ENCODE assay signal across 11 mouse cellular contexts in genomic region chr15:27495981-27496401, GRCm38 (mm10). TPM values are rescaled to one million over a fixed set of nuclear protein-coding genes. Genes with fewer than 3 reads are reported as not detected.
DNase-seq lines count a peak whose midpoint lies in the region; ATAC-seq and TF ChIP-seq lines count a peak whose summit lies in the region.
"Had no signal": no experiment of that assay in that cellular context is flagged by ENCODE, and none has a peak within 500 bp of the region (broad histone marks: within the 10 kb centered on the region; RNA-seq: fewer than 3 reads in every experiment).

No protein-coding gene starts in this region.

- H3K4me2 ChIP-seq in liver, postnatal 0 days (ENCODE audit: low read depth, low read length), result 0 out of 2 replicates have a peak overlapping the region, but pooled peaks have one; percentile 59
- H3K4me2 ChIP-seq in intestine, embryonic 16.5 days (ENCODE audit: low read depth, low read length), result no peak overlapping the region

- 0 out of 2 replicates have a peak, but pooled peaks cover 1% of the 10 kb centered on the region for H3K79me2 ChIP-seq in heart, adult 2 months (replicated peaks; ENCODE audit: control insufficient read depth, insufficient read depth, low read length)

- no peak for TF ChIP-seq EP300 in heart, adult 2 months (IDR thresholded peaks at IDR 0.05; ENCODE audit: insufficient read depth, low read depth, low read length)
- no peak for TF ChIP-seq EP300 in liver, postnatal 0 days (IDR thresholded peaks at IDR 0.05; ENCODE audit: low read depth)

- no peaks in the 10 kb centered on the region for H3K9me3 ChIP-seq in hindbrain, embryonic 10.5 days
- no peaks in the 10 kb centered on the region for H3K9me3 ChIP-seq in liver, postnatal 0 days (ENCODE audit: low read length)
- no peaks in the 10 kb centered on the region for H3K9me3 ChIP-seq in intestine, embryonic 16.5 days (ENCODE audit: control insufficient read depth, low read length)

- H3K9ac ChIP-seq in heart, adult 2 months (ENCODE audit: low read depth, low read length), result no peak overlapping the region
- no peak overlapping the region for H3K9ac ChIP-seq in liver, postnatal 0 days (replicated peaks)
- H3K9ac ChIP-seq in intestine, embryonic 16.5 days (ENCODE audit: low read depth, low read length), result no peak overlapping the region

- WGBS in heart, adult 2 months, result 54% methylated on average over 5 of the region's 5 CpGs
- WGBS in hindbrain, embryonic 10.5 days, result 42% methylated on average over 5 of the region's 5 CpGs
- 58% methylated on average over 5 of the region's 5 CpGs for WGBS in liver, postnatal 0 days (ENCODE audit: insufficient replicate concordance)
- WGBS in intestine, embryonic 16.5 days, result 27% methylated on average over 5 of the region's 5 CpGs

- peaks cover 6% of the 10 kb centered on the region; the same call in 1 of the 2 replicates for H3K36me3 ChIP-seq in heart, adult 2 months (ENCODE audit: control insufficient read depth, insufficient read depth, low read length)
- no peaks in the 10 kb centered on the region for H3K36me3 ChIP-seq in hindbrain, embryonic 10.5 days
- no peaks in the 10 kb centered on the region for H3K36me3 ChIP-seq in liver, postnatal 0 days (replicated peaks; ENCODE audit: insufficient read depth, low read length)
- H3K36me3 ChIP-seq in intestine, embryonic 16.5 days (ENCODE audit: control insufficient read depth, insufficient read depth, low read length), result no peaks in the 10 kb centered on the region

- peaks cover 15% of the 10 kb centered on the region for H3K4me1 ChIP-seq in heart, adult 2 months (ENCODE audit: control insufficient read depth, insufficient read depth, low read length)
- H3K4me1 ChIP-seq in hindbrain, embryonic 10.5 days (replicated peaks), result peaks cover 56% of the 10 kb centered on the region
- H3K4me1 ChIP-seq in liver, postnatal 0 days (ENCODE audit: insufficient read depth), result peaks cover 60% of the 10 kb centered on the region
- peaks cover 21% of the 10 kb centered on the region for H3K4me1 ChIP-seq in intestine, embryonic 16.5 days (ENCODE audit: control insufficient read depth, insufficient read depth, low read length)

- no peak for TF ChIP-seq POLR2A in heart, adult 2 months (IDR thresholded peaks at IDR 0.05; ENCODE audit: insufficient read depth, low read depth, low read length)
- TF ChIP-seq POLR2A in brain, embryonic 14.5 days (IDR thresholded peaks at IDR 0.05; ENCODE audit: borderline replicate concordance, extremely low read depth, insufficient read depth, insufficient read length, poor library complexity, severe bottlenecking), result no peak

- H3K27ac ChIP-seq in heart, adult 2 months, result peak overlapping the region; percentile 13; the same call in 1 of the 2 replicates
- peak overlapping the region; percentile 75 for H3K27ac ChIP-seq in hindbrain, embryonic 10.5 days
- H3K27ac ChIP-seq in liver, postnatal 0 days (ENCODE audit: low read depth), result no peak overlapping the region
- H3K27ac ChIP-seq in intestine, embryonic 16.5 days (ENCODE audit: low read length), result no peak overlapping the region

- ATAC-seq in liver, postnatal 0 days, result no peak
- no peak for ATAC-seq in intestine, embryonic 16.5 days
- ATAC-seq in erythroid progenitor cell, adult 5-6 weeks (replicated peaks; ENCODE audit: low FRiP score, poor library complexity, severe bottlenecking), result no peak

- peak in 1 of 2 experiments; percentile 17 for DNase-seq in heart, adult 2 months
- DNase-seq in heart, adult 9 months (ENCODE audit: low spot score in 2 of 2), result no peak
- peak; percentile 46 for DNase-seq in brain, embryonic 14.5 days (ENCODE audit: low read depth)
- no peak for DNase-seq in hindbrain, embryonic 10.5 days (ENCODE audit: low spot score)
- DNase-seq in liver, postnatal 0 days, result no peak
- no peak for DNase-seq in thymus, postnatal 4 days
- DNase-seq: heart, postnatal 36 days; lung, adult 18-20 months; thymus, adult 2 months had no signal

- intact Hi-C loops in heart, adult 2 months (cut with DNase I), result no loop called here

- H3K27me3 ChIP-seq in heart, adult 2 months (ENCODE audit: control insufficient read depth, insufficient read depth, low read length), result no peaks in the 10 kb centered on the region
- peaks cover 3% of the 10 kb centered on the region; the same call in 1 of the 2 replicates for H3K27me3 ChIP-seq in hindbrain, embryonic 10.5 days (ENCODE audit: insufficient read depth, poor library complexity, severe bottlenecking)
- H3K27me3 ChIP-seq in liver, postnatal 0 days (ENCODE audit: insufficient read depth, low read length), result no peaks in the 10 kb centered on the region
- H3K27me3 ChIP-seq in intestine, embryonic 16.5 days (replicated peaks; ENCODE audit: control insufficient read depth, insufficient read depth, low read length), result no peaks in the 10 kb centered on the region

- TF ChIP-seq CTCF in heart, adult 2 months (IDR thresholded peaks at IDR 0.05), result no peak
- TF ChIP-seq CTCF in brain, embryonic 14.5 days (IDR thresholded peaks at IDR 0.05; ENCODE audit: borderline replicate concordance, extremely low read depth, insufficient read depth, insufficient read length), result no peak
- TF ChIP-seq CTCF in liver, postnatal 0 days (IDR thresholded peaks at IDR 0.05; ENCODE audit: low read depth), result no peak

- H3K4me3 ChIP-seq in heart, adult 2 months, result no peak overlapping the region
- no peak overlapping the region for H3K4me3 ChIP-seq in hindbrain, embryonic 10.5 days
- H3K4me3 ChIP-seq in liver, postnatal 0 days (ENCODE audit: low read depth, low read length), result no peak overlapping the region
- H3K4me3 ChIP-seq in intestine, embryonic 16.5 days (ENCODE audit: low read length), result no peak overlapping the region

RNA-seq across cellular contexts. Expression of gene Ank, which starts 29.5 kb away (rescaled TPM):
- total RNA-seq in heart, adult 2 months (2021), result 100 to 1,000 TPM; 196 to 225 TPM
- polyA plus RNA-seq in heart, adult 2 months (2012; rRNA removed), result 176 and 318 TPM in 2 replicates
- 34.5 and 35.9 TPM in 2 replicates for polyA plus RNA-seq in brain, embryonic 14.5 days (2012; rRNA removed)
- 8.4 and 11.0 TPM in 2 replicates for polyA plus RNA-seq in hindbrain, embryonic 10.5 days (2016; fragmentation: Nextera tagmentation; extraction: Ambion mirVana)
- polyA plus RNA-seq in liver, postnatal 0 days (2015; fragmentation: Nextera tagmentation; extraction: Ambion mirVana), result 7.8 and 8.3 TPM in 2 replicates
- polyA plus RNA-seq in intestine, embryonic 16.5 days (2015; fragmentation: Nextera tagmentation; extraction: Ambion mirVana), result 5.9 and 12.1 TPM in 2 replicates
- 137 and 158 TPM in 2 replicates for total RNA-seq in erythroid progenitor cell, adult 5-6 weeks (2015; ENCODE audit: low replicate concordance)
- 64.9 and 79.8 TPM in 2 replicates for total RNA-seq in erythroid progenitor cell, adult 5-6 weeks (2017; ENCODE audit: low replicate concordance)

Comparison
In these comparisons a context has a peak if more than half of its experiments do, and no peak if none do; other contexts are left out.
1. H3K27ac ChIP-seq: peak in heart, adult 2 months (single experiment) and hindbrain, embryonic 10.5 days (single experiment); none in liver, postnatal 0 days (single experiment) and intestine, embryonic 16.5 days (single experiment).